Mouse (Mus musculus) naive thymus-derived CD4-positive, alpha-beta T cell, adult 2 months (primary cell): ENCODE measurements around the gene Galnt10.

ENCODE experiments used
- DNase-seq: peaks from one replicate; pipeline ENCODE4 v3.0.0-alpha.2; 2011; ENCODE audit warnings: low read depth

The Galnt10 gene

GRCm38 (mm10) chr11:57827915-57828545, 182.8 kb downstream of the Galnt10 start:
- peak; percentile 32 for DNase-seq

GRCm38 (mm10) chr11:57828955-57829870, 184.0 kb downstream of the Galnt10 start:
- DNase-seq: peak; percentile 16

GRCm38 (mm10) chr11:57829871-57830775, 184.9 kb downstream of the Galnt10 start:
- DNase-seq: no peak

- DNase-seq: no peak
Measured at GRCm38 (mm10) chr11:57831281-57831781, 186.1 kb downstream of the Galnt10 start.

- no peak for DNase-seq
Measured at GRCm38 (mm10) chr11:57831861-57832260, 186.6 kb downstream of the Galnt10 start.

GRCm38 (mm10) chr11:57832552-57833201, 187.4 kb downstream of the Galnt10 start, which contains the start of gene Hand1:
Gene Hand1, minus strand, starts transcription at chr11:57832818.
- no peak for DNase-seq

- DNase-seq: no peak
Measured at GRCm38 (mm10) chr11:57833296-57833977, 188.2 kb downstream of the Galnt10 start.

GRCm38 (mm10) chr11:57834031-57834430, 188.8 kb downstream of the Galnt10 start:
- DNase-seq: no peak

GRCm38 (mm10) chr11:57835331-57835730, 190.1 kb downstream of the Galnt10 start:
- no peak for DNase-seq

GRCm38 (mm10) chr11:57835931-57836330, 190.7 kb downstream of the Galnt10 start:
- DNase-seq: no peak

- DNase-seq: no peak
Measured at GRCm38 (mm10) chr11:57836401-57836800, 191.2 kb downstream of the Galnt10 start.
